Mouse (Mus musculus) frontal cortex, postnatal 36 days (tissue): ENCODE results near the gene Cib4.
A peak's percentile ranks its signal among the peaks of the same experiment; 100 is the strongest.

Source experiments
- DNase-seq, 2 experiments: peaks; one replicate each; pipeline ENCODE4 v3.0.0; 2022; ENCODE audit warnings: low spot score in 2 of 2

The Cib4 gene

GRCm38 (mm10) chr5:30545698-30546097, at the start of gene Cib4:
Cib4 (minus strand) TSS chr5:30545836.
- DNase-seq, result no peak

- no peak for DNase-seq
Observed at GRCm38 (mm10) chr5:30594953-30595560, 49.4 kb upstream of the Cib4 start.

- DNase-seq, result no peak
Observed at GRCm38 (mm10) chr5:30593811-30594504, 48.3 kb upstream of the Cib4 start.

GRCm38 (mm10) chr5:30593360-30593759, 47.7 kb upstream of the Cib4 start:
- no peak for DNase-seq

GRCm38 (mm10) chr5:30592279-30592980, 46.8 kb upstream of the Cib4 start:
- no peak for DNase-seq

- no peak for DNase-seq
Observed at GRCm38 (mm10) chr5:30591786-30592185, 46.1 kb upstream of the Cib4 start.

- DNase-seq, result no peak
Observed at GRCm38 (mm10) chr5:30591205-30591731, 45.6 kb upstream of the Cib4 start.

- no peak for DNase-seq
Observed at GRCm38 (mm10) chr5:30590231-30590630, 44.6 kb upstream of the Cib4 start.

- no peak for DNase-seq
Observed at GRCm38 (mm10) chr5:30589546-30589945, 43.9 kb upstream of the Cib4 start.

- DNase-seq, result no peak
Observed at GRCm38 (mm10) chr5:30589069-30589468, 43.4 kb upstream of the Cib4 start.

- DNase-seq, result peak in 1 of 2 experiments; percentile 51
Observed at GRCm38 (mm10) chr5:30588301-30588968, 42.8 kb upstream of the Cib4 start.

- DNase-seq, result no peak
Observed at GRCm38 (mm10) chr5:30587681-30588300, 42.2 kb upstream of the Cib4 start, which contains the start of gene Kcnk3. Kcnk3 (plus strand) TSS chr5:30588170.

GRCm38 (mm10) chr5:30587101-30587500, 41.5 kb upstream of the Cib4 start:
- DNase-seq, result no peak

GRCm38 (mm10) chr5:30586616-30587015, 41.0 kb upstream of the Cib4 start:
- DNase-seq, result no peak

GRCm38 (mm10) chr5:30582017-30582416, 36.4 kb upstream of the Cib4 start:
- DNase-seq, result no peak

GRCm38 (mm10) chr5:30580725-30581124, 35.1 kb upstream of the Cib4 start:
- DNase-seq, result no peak

- DNase-seq, result no peak
Observed at GRCm38 (mm10) chr5:30578445-30579080, 32.9 kb upstream of the Cib4 start.

- peak in 1 of 2 experiments; percentile 50 for DNase-seq
Observed at GRCm38 (mm10) chr5:30577654-30578310, 32.1 kb upstream of the Cib4 start.

- no peak for DNase-seq
Observed at GRCm38 (mm10) chr5:30577251-30577650, 31.6 kb upstream of the Cib4 start.

- DNase-seq, result no peak
Observed at GRCm38 (mm10) chr5:30576233-30576632, 30.6 kb upstream of the Cib4 start.
